Mouse (Mus musculus): ENCODE measurements around the gene Nectin2.
A peak's percentile ranks its signal among the peaks of the same experiment; 100 is the strongest.

Gene Nectin2

DNA sequence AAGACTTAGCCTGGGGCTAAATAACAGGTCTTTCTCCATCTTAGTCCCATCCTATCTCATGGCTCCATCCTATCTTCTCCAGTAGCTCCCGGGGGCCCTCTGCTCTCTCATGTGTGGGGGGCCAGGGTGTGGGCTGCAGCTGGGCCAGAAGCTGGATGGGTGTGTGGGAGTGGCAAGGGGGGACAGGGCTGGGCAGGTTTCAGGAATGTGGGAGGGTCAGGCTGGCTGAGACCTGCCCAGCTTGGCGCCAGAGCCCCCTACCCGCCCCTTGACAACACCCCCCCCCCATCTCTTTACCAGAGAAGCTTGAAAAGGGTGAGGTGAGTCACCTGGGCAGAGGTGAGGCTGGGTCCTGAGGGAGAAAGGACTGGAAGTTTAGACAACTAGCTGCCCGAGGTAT, 18.7 kb upstream of the Nectin2 start:
- DNase-seq: no peak

DNA sequence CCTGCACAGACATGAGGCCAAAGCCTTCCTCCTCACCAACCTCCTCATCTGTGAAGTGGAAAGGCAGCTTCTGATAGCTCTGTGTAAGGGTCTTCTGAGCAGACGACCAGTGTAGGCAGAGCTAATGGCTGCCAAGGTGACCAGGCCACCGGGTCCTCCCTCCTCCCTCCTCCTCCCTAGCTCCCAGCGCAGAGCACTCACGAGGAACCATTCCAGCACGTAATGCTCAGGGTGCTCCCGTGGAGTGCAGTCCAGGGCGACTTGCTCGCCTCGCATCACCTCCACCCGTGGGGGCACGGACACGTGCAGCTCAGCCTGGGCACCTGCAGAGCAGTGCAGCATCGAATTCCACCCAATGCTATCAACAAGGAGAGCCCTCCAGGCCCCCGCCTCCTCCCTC, 18.0 kb upstream of the Nectin2 start:
- DNase-seq: peak in 1 of 2 experiments; percentile 42

DNA sequence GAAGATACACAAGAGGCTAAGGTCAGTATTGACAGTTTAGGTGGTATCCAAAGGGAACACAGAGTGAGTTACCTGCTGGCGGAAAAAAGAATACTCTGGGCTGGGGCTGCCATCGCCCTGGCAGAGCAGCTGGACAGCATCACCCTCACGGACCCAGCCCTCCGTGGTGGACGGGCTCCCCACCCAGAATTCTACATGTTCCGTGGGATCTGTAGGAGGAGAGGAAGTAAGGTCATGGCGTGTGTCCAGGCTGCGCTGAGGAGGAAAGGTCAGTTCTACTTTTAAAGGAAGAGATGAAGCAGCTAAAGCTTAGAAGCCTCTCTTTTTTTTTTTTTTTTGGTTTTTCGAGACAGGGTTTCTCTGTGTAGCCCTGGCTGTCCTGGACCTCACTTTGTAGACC, 14.3 kb upstream of the Nectin2 start:
- no peak for DNase-seq

DNA sequence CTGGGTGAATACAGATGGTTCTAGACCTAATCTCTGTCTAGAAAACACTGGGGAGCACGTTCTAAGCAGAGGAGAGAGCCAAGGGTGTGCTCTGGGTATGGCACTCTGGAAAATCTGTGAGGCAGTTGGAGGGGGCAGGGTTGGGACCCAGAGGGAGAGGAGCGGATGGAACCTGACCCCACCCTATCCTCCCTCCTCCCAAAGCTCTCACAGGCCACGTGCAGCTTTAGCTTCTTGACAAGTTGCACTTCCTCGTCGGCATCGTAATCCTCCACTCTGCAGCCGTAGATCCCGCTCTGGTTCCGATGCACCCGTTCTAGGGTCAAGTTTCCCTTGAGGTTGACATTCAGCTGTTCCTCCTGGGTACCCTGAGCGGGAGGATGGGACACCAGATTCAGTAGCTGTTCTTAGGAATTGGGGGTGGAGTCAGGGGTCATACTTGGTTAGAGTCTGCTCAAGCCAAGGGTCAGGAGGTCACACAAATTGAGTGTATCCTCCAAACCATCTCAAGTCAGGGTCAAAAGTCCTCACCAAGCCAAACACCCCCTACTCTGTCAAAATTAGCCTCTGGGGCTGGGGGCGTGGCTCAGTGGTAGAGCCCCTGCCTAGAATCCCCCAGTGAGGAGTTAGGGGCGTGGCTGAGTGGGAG, 13.7 kb upstream of the Nectin2 start:
- DNase-seq: peak in 1 of 2 experiments; percentile 30

DNA sequence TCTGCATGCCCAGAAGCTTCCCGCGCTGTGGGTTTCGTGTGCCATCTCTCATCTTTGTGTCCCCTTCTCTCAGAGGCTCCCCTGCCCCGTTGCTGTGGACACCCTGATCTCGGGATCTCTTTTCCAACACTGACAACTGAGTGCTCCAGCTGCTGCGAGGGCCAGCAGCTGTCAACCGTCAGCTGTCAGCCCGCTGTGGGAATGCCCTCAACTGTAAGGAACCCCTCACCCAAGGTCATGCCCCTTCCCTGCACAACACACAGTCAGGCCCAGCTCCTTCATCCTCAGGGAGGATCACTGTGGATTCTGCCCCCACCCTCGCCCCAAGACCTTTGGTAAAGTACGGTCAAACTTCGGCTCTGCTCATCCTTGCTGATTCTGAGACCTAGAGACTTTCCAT, 12.0 kb upstream of the Nectin2 start:
- DNase-seq: no peak

DNA sequence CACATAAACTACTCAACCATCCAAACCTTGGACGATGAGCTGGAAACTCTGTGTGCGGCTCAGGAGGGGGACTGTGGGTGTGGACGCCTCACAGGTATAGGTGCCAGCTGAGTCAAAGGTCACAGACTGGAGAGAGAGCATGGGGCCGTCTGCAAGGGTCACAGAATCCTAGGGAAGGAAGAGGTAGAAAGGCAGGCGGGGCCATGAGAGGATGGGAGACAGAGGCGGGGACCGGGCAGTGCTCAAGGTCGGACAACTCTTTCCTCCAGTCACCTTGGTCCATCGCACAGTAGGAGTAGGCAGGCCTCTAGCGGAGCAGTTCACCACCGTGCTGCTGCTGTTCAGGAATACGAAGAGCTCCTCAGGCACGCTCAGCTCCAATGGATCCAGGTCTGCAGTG, 9.7 kb upstream of the Nectin2 start:
- DNase-seq: no peak

DNA sequence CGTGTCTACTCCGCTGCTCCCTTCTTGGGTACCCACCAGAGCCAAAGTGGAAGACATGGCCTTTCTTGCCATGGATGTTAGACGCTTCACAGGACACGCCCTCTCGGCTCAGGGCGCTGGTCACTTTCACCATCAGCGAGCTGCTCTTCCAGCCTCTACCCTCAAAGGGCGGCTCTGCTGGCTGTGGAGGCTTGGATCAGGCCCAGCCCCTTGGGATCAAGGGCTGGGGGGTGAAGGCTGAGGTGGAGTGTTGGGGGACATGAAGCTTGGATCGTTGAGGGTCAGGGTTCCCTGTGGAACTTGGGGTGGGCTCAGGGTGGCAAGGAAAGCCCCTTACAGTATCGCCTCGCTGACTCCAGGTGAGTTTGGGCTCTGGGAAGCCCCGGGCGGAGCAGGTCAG, 8.3 kb upstream of the Nectin2 start:
- no peak for DNase-seq

DNA sequence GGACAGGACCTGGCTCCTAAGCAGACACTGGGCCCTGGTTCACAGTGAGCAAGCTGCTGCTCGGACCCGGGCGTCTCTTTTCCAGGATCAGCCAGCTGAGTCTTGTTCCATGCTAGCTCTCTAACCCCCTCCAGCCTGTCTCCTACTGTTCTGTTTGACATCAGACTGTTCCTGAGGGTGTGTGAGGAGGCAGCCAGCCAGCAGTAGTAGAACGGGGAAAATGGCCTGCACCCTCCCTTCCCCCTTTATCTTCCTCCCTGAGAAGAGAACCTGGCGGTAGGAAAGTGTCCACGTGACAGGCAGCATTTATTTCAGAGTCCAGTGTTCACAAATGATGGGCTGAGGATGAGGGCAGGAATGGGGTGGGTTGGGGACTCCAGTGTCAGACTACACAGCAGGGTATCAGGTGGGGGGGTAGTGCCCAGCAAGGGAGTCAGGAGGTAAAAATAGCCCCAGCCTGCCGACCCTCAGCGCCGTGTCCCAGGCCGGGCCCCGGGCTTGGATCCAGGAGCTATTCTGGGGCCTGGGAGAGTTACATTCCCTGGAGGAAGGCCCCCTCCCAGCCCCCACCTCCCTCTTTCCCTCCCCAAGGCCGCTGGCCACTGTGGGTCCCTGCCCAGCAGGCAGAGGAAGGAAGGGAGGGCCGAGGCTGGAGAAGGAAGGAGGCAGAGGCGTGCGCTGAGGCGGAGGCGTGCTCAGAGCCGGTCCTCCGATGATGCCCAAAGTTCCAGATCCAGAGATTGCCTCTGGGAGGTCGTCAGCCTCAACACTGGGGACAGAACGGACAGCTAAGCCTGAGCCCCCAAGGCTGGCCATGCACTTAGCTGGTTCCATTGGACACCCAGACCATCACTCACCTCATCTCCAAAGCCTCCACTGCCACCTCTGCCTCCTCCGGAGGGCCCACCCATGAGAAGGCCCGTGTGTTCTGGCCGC, 5.8 kb upstream of the Nectin2 start:
- peak; percentile 64 for DNase-seq

DNA sequence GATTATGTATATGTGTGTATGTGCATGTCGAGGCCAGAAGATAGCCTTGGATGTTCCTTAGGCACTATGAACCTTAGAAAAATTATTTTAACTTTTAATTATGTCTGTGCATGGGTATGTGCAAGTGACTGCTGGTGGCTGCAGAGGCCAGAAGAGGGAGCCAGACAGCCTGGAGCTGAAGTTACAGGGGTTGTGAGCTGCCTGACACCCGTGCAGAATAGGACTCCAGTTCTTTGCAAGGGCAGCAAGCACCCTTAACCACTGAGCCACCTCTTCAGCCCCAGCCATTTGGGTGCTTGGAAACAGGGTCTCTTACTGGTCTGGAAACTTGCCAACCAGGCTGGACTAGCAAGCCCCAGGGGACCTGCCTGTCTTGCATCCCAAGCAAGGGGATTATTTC, 4.7 kb upstream of the Nectin2 start:
- no peak for DNase-seq

DNA sequence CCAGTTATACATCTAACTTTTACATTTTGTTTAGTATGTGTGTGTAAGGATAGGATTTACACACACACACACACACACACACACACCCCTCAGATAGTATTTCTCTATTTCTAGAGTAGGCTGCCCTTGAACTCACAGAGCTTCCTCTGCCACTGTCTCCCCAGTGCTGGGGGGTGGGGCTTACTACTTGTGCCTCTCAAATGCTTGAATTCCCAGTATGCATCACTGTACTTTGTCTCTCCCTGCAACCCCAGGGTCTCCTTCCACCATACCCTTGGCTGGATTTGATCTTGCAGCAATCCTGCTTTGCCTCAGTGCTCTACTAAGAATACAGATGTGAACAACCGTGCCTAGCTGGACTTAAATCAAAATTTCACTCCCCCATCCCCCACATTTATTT, 3.8 kb upstream of the Nectin2 start:
- DNase-seq: no peak

DNA sequence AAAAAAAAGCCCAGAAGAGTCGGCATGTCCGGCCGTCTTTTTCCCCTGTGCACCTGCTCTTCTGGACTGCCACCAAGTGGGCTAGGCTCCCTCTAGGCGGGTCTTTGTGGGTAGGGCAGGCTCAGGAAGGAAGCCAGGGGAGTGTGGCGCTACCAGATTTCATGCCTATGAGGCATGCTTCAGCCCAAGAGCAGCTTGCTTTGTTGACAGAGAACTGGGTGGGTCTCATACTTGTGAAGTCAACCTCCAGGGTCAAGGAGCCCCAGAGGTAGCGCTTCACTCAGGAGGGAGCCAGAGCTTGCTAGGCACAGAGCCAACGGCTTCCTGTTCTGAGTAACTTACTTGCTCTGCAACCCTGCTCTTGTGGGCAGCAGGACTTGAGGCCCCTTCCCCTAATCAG, 3.3 kb upstream of the Nectin2 start:
- peak in 1 of 2 experiments; percentile 41 for DNase-seq

DNA sequence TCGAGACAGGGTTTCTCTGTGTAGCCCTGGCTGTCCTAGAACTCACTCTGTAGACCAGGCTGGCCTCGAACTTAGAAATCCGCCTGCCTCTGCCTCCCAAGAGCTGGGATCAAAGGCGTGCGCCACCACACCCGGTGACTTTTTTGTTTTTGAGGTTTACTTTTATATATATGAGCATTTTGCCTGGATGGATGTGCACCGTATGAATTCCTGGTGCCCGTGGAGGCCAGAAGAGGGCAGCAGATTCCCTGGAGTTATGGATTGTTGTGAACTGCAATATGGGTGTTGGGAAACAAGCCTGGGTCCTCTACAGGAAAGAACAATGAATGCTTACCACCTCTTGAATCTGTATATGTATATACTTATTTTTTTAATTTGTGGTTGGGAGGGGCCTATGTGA, 2.4 kb upstream of the Nectin2 start:
- no peak for DNase-seq

DNA sequence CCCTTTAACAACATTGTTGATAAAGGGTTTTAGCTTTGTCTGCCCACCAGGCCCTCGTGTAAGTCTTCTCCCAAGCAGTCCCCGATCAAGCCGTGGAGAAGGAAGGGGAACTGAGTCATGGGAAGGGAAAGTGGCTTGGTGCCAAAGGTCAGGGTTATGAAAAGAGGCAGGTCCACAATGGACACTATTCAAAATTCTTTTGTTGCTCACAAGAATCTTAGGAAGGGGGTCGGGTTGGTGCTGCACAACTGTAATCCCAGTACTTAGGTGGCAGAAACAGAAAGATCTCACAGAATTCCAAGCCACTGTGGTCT, 744 bp upstream of the Nectin2 start:
- DNase-seq: no peak

DNA sequence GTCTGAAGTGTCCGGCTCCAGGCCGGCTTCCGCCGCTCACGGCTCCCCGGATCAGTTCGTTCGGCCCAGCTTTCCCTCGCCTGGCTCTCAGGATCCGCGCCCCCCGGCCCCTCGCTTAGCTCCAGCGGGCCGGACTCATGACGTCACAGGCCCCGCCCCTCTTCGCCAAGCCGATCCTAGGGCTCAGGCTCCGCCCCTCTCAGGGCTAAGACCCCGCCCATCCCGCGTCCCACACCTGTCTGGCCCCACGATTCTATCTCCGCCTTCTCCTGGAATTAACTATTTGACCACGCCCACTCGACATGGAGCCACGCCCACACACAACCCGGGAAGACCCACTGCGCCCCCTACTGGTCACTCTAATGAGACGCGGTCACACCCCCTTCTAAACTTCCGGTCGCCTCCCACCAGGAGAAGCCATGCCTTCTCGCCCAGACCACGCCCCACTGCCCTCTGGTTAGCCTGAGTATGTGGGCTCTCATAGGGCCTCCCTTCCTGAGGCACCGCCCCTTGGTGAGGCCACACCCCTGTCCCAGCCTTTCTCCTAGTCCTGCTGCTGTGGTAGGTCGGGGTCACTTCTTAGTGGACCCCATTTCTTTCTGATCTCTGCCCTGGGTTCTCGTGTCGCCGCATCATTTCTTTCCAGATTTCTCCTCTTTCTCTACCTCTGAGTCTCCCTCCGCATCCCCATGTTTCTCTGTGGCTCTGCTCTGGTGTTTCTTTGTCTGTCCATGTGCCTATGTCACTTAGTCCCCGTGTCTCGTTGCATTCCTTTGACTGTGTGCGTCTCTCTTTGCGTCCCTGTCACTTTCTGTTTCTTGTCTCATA, 680 bp downstream of the Nectin2 start:
- DNase-seq: peak; percentile 99 to 100

DNA sequence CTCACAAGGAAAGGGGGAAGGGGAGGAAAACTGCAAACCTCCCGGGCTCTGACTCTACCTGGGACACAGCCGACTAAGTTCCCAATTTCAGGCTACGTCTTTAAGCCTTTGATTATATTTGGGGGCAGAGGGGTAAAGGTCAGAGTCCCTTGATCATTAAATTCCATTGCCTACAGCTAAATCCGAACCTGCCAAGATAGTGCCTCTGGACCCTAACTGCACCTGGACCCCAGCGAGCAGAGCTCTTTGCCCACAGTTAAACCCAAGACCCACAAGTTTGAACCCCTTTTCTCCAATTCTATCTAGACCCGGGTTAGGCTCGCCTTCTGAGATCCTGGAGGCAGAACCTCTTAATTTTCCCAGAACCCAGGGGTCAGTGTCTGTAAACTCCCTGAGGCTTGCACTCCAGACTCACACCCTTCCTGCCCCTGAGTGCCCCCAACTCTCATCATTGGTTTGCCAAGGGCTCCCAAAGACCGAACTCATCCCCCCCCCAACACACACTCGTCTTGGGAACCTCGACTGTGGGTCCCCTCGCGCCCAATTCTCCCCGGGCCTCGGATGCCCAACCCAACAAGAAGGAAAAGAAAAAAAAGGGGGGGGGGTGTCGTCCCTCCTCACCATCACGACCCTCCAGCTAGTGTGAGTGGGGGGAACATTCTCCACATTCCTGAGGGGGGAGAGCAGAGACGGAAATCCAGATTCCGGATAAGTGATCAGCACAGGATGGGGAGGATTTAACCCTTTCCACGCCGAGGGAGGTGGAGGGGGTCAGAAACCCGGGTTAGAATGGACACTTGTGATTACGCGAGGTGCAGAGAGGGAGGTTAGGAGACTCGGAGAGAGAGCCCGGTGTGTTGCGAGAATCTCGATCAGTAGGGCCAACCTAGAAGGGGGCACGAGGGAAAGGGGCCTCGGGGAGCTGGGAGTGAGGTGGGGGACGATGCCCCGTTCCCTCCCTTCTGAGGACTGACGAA, 1.8 kb downstream of the Nectin2 start:
- DNase-seq: peak in 1 of 2 experiments; percentile 56

DNA sequence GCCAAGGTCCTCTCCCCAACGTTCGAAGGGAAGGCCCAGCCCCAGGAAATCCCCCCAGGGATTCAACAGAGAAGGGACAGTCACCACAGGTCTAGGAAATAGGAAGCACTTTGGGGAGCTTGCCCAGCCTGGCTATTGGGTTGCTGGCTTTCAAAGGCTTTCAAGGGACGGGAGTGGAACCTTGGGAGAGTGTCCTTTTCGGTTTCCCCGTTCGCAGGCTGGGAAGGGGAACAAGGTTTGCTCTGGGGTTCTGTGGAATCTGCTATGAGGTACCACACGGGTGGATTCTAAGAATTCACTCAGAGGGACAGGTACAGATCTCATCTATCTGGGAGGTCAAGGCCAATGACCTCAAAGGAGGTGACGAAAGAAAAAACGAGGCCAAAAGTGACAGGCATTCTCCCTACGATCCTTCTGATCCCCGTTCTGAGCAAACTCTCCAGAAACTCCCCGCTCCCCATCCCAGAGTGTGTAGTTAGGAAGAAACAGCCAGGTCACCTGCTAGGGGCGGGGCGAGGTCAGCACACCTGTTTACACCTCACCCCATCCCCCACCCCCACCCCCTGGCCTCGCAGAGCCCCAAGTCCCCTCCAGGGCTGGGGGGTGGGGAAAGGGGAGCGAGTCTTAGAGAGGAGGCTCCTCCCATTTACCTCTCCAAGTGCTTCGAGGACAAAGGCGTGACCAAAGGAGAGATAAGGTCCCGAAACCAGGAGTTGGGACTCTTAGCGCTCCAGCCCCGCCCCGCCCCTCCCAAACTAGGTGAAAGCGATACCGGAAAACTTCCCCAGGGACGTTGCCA, 2.7 kb downstream of the Nectin2 start:
- peak; percentile 56 to 81 for DNase-seq

DNA sequence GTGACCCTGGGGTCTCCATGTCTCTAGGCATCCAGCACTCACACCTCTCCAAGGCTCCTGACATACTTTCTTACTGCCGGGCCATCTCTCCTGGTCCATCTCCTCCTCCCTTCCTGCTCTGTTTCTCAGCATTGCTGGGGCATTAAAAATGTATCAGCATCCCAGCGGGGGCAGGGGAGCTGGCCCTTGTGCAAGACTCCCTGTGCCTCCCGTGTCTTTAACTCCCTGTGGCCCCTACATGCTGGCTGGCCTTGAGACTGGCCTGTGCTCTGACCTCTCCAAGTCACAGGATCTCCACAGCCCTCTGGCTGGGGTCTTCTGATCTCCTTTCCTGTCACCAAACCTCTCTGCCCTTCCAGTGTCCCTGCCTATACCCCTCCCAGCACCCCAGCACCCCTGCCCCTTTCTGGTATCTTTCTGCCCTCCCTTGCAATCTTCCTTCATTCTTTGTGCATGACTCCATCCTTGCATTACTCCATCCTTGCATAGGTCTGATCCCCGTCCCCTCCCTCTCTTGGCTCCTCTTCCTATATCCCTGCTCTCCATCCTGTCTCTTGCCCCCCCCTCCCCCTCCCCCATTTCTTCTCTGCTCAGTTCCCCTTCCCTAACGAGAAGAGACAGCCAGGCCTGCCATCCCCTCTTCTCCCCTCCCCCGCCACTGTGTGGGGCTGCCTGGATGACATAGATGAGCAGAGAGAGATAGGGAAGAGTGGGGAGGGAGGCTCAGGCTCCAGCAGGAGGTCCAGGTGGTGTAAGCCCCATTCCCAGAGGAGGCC, 3.7 kb downstream of the Nectin2 start:
- DNase-seq: no peak

DNA sequence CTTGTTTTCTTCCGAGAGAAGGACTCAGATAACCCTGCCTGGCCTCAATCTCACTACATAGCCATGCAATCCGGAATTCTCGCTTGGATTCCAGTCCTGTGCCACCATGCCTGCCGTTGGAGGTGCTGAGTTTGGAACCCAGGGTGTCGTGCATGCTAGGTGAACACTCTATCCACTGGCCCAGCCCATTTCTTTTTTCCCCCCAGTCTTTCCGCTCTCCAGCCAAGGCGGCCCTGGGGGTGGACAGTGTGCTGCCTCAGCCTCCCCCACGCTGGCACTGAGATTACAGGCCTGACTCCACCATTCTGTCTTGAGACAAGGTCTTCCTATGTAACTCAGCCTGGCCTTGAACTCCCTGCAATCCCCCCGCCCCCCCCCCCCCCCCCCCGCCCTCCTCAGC, 4.3 kb downstream of the Nectin2 start:
- DNase-seq: no peak

DNA sequence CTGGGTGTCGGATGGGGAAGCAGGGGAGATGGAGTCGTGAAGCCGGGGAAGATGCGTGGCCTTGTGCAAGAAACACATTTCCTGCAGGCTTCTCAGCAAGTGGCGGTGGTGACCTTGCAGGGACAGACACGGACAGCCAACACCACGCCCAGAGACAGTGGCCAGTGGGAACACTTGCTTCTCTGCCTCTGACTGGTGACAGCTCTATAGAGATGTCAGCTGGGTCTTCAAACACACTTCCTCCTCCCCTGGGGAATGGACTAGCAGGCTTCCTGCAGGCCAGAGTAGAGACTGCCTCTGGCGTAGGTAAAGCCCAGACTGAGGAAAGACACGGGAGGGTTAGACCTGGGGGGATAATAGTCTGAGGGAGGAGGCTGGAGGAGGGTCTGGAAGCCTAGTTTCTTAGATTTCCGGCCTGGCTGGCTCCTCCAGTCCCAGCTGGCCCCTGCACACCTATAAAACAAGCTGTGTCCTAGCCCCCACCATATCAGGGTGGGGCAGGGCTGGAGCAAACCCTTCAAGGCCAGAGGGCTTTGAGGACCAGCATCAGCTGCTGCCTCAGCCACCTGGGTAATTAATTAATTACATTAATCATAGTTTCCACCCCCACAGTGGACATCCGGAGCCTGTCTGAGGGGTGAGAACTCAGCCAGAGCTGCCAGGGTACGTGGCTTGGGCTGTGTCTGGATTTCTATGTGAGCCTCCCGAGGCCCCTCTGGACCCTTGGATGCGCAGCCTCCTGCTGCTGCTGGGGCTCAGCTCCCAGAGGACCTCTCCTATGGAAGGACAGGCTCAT, 5.5 kb downstream of the Nectin2 start:
- DNase-seq: peak; percentile 56 to 73

DNA sequence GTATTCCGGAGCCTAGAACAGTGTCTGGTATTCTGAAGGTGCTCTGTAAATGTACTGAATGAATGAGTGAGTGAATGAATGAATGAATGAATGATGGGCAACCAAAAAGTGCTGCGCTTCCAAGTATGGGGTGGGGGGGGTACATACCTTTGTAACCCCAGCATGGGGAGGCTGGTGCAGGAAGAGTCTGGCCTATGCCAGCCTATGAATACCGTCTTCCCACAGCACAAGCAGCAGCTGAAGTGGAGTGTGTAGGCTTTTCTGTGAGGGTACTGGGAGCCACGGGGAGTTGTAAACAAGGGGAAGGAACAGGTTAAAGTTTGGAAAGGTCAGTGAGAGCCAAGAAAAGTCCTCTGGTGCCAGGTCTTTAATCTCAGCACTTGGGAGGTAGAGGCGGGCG, 6.5 kb downstream of the Nectin2 start:
- DNase-seq: no peak

Data from kidney, adult 8-10 months (tissue).